Mouse (Mus musculus): ENCODE results near the gene Mcoln2.

Gene Mcoln2

GRCm38 (mm10) chr3:146225061-146225761, 75.6 kb downstream of the Mcoln2 start:
- in situ Hi-C loops (cut with MboI, MseI), result no loop called here

DNA sequence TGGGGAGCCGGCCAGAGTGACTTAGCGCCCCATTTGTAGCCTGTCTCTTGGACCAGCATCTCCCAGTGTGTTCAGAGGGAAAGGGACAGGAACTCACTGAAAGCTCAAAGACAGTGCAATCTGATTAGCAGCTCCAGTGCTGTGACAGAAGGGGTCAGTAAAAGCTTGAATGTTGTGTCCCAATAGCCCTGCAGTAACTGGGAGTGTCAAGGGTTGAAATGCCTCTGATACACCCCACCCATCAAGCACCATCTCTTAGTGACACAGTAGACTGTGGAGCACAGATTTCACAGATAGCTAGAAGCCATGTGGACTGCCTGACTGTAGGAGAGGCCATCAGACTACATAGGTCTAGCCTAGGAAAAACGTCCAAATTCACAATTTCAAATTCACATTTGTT, 77.8 kb downstream of the Mcoln2 start:
- in situ Hi-C loops (cut with MboI, MseI), result no loop called here

DNA sequence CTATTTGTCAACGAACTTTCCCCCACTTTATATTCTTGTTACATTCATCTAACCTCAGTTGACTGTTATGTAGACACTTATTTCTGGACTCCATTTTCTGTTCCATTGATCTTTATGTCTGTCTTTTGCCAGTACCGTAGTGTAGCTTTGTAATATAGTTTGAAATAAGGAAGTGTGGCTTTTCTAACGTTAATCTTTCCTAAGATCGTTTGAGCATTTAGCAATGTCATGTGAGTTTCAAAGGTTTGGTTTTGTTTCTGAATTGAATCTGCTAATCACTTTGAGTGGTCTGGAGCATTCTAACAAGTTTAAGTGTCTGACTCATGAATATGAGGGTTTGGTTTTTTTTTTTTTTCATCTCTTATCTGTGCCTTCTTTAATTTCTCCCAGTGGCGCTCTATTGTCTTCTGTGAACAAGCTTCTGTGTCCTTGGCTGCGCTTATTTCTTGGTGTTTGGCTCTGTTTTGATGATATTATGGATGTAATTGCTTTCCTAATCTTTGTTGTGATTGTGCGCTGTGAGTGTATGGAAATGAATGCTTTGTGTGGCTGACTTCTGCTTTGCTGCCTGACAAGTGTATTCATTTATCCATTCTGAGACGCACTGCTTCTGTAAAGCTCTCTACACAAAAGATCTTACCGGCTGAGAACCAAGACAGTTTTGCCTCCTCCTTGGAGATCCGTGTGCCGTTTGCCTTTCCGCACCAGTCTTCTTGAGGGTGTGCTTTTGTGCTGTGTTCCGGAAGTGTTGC, 79.1 kb downstream of the Mcoln2 start:
- in situ Hi-C loops (cut with MboI, MseI), result no loop called here

- in situ Hi-C loops (cut with MboI, MseI), result no loop called here
Measured at GRCm38 (mm10) chr3:146232708-146233107, 83.1 kb downstream of the Mcoln2 start.

- in situ Hi-C loops (cut with MboI, MseI), result no loop called here
Measured at GRCm38 (mm10) chr3:146233741-146234140, 84.1 kb downstream of the Mcoln2 start.

GRCm38 (mm10) chr3:146234530-146234929, 84.9 kb downstream of the Mcoln2 start:
- in situ Hi-C loops (cut with MboI, MseI), result no loop called here

DNA sequence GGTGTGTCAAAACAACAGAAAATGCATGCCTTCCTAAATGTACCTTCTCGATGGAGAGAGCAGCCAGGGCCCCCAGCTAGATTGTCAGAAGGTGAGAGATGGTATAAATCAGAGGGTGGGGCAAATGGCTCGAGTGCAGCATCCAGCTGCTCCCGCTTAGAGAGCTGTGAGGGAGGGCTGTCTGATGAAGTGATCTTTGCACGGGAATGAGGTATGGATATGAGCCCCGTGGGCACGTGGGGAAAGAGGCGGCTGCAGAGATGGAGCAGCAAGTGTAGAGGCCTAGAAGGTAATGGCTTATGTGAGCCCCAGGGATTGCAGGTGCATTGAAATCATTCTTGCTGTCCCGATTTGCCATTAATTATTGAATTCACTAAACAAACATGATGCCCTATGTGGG, 86.6 kb downstream of the Mcoln2 start:
- in situ Hi-C loops (cut with MboI, MseI), result no loop called here

DNA sequence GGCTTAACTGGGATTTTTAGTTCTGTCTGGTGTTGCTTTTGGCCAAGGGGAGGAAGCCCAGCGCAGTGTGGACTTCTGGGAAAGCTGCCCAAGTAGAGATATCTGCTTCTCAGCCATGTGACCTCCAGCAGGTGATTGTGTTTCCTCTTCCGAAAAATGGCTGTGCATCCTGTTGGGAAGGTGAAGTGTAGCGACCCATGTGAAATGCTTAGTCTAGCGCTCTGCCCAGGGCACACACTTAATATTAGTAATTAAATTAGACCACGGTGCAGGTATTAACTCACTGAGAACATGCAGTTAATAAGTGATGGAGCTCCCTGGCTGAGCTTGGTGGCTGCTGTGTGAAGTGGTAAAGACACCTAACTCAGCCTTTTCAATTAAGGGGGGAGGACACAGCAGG, 88.0 kb downstream of the Mcoln2 start:
- in situ Hi-C loops (cut with MboI, MseI), result no loop called here

- in situ Hi-C loops (cut with MboI, MseI), result no loop called here
Measured at GRCm38 (mm10) chr3:146244630-146245029, 95.0 kb downstream of the Mcoln2 start.

All from T-helper 2 cell (primary cell).